Mouse (Mus musculus) embryonic fibroblast, embryonic 13.5 days (primary cell): ENCODE measurements around the gene Vwa8.

Source experiments
- CTCF ChIP-seq: IDR thresholded peaks from 2 replicates; pipeline ENCODE4 v1.5.1; 2011; ENCODE audit warnings: mild to moderate bottlenecking, control low read depth, low read length, moderate library complexity, borderline replicate concordance; ENCODE audit not compliant: insufficient read depth
- POLR2A ChIP-seq: IDR thresholded peaks from 2 replicates; pipeline ENCODE4 v1.6.1; 2011; ENCODE audit warnings: low read depth, mild to moderate bottlenecking, control low read depth, low read length, moderate library complexity

- TF ChIP-seq CTCF (no peak), POLR2A (no peak)
Observed at GRCm38 (mm10) chr14:79226056-79226455, 377.2 kb downstream of the Vwa8 start.
